Mouse (Mus musculus) induced T-regulatory cell, adult 2 months (primary cell): ENCODE results near the gene Vmn1r211.
"Not testable (repeated sequence)": the region's sequence is repeated elsewhere in the genome, so short reads cannot be mapped to it uniquely, and the experiment has no call there.

Source experiments
- DNase-seq: peaks from one replicate; pipeline ENCODE4 v3.0.0-alpha.2; 2012; ENCODE audit warnings: low read depth

Gene Vmn1r211

DNA sequence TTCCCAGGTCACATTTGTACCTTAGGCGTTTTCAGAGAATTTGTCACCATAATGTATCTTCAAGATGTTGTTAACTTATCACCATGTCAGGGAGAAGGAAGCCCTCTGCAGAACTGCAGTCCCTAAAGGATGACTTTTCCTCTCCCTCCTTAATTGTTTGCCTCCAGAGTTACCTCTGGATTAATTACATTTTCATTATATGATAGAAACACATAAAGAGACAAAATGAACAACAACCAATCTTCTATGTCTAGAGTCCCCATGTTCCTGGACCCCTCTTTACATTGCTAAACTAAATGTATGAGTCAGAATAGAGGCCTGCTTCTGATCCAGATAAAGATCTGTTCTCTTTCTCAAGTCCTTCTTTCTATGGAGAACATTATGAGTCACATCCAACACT lies at the start of gene Vmn1r211:
Gene Vmn1r211 (minus strand): TSS at position 101 of the 400 bp plus-strand sequence.
- no peak for DNase-seq

DNA sequence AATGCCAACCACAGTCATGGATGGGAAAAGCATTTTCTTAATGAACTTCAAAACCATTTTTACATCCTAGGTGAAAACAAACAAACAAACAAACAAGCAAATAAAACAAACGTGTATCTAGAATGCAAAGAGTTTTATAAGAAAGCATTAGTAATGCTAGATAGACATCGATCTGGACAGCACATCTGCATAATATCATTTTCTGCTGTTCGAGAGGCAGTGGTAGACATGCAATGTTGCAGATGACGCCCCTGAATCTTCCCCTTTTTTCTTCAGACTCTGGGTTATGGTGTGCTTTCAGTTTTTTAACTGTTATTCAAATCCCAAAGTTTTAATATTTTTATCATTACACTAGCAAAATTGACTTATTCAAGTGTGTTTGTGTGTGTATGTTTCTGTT lies 26.7 kb upstream of the Vmn1r211 start, which contains the start of gene Vmn1r212:
Gene Vmn1r212 (minus strand): TSS at position 101 of the 400 bp plus-strand sequence.
- no peak for DNase-seq

DNA sequence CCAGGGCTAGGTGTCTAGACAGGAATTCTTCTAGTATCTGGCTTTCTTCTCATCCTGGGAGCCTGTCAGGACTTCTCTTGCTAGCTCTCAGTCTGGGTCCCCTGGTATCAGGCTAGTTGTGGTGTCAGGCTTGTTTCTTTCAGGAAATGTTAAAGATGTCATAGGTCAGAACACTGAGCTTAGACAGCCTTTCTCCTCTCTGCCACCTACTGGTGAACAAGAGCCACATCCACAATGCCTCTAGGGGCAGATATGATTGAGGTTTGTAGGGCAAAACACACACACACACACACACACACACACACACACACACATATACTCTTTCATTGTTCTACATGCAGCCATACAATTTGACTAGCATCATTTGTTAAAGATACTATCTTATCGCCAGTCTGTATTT lies 21.9 kb upstream of the Vmn1r211 start:
- DNase-seq: no peak

DNA sequence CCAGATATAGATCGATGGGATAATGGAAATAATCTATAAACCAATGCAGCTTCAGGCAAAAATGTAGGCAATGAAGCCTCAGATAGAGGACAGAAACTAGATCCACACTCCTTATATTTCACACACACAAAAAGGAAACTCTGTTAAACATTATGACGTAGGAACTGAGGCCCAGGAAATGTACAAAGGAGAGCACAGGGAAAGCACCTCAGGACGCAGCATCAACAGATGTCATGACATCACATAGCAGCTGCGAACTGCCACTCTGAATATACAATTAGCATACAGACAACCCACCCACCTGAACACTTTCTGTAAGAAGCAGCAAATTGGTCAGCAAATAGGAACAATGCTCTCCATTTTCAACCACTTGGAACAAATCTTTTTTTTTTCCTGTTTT lies 2.6 kb downstream of the Vmn1r211 start:
- DNase-seq: no peak

DNA sequence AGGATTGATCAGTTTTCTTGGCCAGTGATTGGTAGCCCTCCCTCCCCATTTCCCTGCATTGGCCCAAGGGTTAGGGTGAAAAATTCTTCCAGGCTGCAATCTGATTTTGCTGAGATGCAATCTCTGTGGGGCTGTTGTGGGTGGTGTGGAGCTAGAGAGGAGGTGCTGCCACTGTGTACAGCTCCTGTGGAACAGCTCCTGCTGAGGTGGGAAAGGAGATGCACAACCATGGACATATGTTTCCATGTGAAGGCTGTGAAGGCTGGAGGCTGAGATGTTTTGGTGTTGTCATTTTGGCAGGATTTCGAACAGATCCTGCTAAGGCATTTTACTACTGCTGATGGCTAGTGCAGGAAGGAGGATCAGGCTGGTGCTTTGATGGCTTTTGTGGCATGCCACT lies 10.6 kb downstream of the Vmn1r211 start:
- no peak for DNase-seq

DNA sequence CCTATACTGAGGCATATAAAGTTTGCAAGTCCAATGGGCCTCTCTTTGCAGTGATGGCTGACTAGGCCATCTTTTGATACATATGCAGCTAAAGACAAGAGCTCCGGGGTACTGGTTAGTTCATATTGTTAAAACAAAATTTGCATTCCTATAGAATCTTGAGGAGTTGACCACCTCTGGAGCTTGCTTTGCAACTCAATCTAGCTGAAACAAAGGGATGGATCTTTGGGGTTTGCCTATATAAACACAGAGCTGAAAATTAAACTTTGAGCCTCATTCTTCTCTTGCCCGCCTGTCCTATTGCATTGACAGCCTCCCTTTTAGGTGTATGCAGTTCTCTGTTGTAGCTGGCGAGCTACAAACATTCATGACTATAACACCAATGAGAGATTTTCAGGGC lies 13.1 kb downstream of the Vmn1r211 start:
- not testable (repeated sequence) for DNase-seq

DNA sequence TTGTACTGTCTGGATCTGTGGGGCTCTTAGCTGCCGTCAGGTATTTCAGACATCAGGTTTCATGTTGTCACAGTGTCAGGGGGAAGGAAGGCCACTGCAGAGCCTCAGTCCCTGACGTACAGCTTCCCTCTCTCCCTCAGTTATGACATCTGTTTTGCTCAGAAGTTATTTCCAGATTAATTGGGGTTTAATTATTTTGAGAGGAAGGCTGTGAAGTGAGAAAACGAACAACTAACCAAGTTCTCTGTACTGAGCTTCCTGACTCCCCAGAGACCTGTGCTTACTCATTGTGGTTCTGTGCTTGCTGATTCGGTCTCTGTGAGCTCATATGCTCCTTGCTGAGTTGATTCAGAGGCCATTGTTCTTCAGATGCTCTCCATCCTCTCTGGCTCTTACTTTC lies 26.1 kb downstream of the Vmn1r211 start, which contains the start of gene Vmn1r210:
Gene Vmn1r210 (minus strand): TSS at position 101 of the 400 bp plus-strand sequence.
- DNase-seq: no peak

DNA sequence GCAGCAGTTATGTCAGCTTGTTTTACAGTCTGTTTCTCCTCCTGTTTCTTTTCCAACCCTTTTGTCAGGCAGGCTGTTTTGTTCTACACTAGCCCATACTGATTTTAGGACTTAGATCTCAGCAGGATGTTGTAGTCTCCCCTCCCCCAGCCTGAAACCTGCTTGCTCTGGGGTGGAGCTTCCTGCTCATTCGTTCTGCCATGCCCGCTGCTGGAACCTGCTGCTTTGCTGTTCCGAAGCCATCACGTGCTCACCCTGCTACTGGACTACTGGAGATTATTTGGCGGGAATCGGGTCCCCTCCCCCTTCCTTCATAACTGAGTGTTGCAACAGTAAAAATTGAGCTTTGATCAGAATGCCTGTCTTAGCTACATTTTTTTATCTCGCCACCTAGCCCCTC lies 28.0 kb downstream of the Vmn1r211 start:
- not testable (repeated sequence) for DNase-seq

DNA sequence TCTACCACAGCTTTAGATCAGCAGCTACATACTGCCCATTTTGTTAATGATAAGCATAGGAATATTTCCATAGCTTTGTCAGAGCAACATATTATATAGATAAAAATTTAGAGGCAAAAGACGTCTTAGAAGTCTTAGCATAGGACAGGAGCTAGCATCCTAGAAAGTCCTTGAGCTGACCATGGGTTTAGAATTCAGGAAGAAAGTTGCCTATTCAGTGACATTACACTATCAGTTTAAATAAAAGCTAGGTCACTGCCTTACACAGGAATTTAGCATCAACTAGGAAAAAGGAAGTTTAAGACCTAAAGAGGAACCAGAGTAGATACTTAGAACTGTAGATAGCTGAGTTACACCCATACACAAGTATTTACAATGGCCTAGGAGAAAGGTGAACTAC lies 35.8 kb downstream of the Vmn1r211 start:
- not testable (repeated sequence) for DNase-seq

DNA sequence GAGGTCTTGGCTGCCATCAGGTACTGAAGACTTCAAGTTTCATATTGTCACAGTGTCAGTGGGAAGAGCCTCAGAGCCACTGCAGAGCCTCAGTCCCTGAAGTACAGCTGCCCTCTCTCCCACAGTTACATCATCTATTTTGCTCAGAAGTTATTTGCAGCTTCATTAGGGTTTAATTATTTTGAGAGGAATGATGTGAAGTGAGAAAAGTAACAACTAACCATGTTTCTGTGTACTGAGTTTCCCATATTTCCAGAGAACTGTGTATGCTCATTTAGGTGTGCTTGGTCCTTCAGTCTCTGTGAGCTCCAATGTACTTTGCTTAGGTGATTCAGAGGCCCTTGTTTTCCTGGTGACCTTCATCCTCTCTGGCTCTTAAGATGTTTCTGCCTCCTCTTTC lies 47.8 kb downstream of the Vmn1r211 start, which contains the start of gene Vmn1r209:
Gene Vmn1r209 (minus strand): TSS at position 101 of the 400 bp plus-strand sequence.
- DNase-seq: not testable (repeated sequence)
